9 mouse cellular contexts compared by ENCODE assay signal in the genomic region with DNA sequence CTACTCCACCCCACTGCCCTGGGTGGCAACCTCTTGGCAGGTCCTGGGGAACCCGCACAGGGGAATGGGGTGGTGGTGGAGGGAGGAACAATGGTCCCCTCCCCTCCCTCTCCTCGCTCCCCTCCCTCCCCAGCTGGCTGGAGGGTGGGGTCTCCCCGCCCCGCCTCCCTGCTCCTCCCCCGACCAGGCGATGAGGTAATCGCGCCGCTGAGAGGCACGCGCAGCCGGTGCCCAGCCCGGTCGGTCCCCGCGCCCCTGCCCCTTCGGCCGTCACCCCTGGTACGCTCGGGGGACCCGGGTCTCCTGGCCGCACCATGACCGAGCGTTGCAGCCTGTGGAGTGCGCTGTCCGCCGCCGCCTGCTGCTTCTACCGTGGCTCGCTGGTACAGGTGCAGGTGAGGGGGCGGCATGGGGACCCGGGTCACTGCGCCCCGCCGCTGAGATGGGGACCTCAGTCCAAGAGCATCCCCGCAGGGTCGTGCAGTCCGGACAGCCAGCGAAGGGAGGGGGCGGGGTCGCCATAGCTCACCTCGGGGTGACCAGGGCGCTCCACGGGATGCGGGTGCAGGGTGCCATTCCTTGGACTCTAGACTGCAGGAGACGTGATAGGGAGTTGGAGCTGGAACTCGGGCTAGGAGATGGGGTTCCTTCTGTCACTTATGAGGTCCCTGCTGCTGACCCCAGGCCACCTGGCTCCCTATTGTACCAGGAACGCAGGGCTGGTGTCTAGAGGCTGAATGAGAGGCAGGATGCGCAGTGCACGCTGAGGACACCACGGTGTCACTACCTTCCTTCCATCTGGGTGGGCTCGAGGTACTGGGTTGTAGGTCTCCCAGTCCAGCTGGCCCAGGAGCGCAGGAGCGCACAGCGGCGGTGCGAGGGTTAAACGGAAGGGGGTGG. TPM values are rescaled to one million over a fixed set of nuclear protein-coding genes. Genes with fewer than 3 reads are reported as not detected.
DNase-seq lines count a peak whose midpoint lies in the region; ATAC-seq and TF ChIP-seq lines count a peak whose summit lies in the region.
"Had no signal": no experiment of that assay in that cellular context is flagged by ENCODE, and none has a peak within 500 bp of the region (broad histone marks: within the 10 kb centered on the region; RNA-seq: fewer than 3 reads in every experiment).

No protein-coding gene starts in this region.

- DNase-seq in heart, adult 11 months = peak; percentile 97
- DNase-seq in heart, adult 8-10 months (ENCODE audit: low spot score) = no peak
- peak; percentile 83 for DNase-seq in cerebellum, adult 9-11 months
- DNase-seq in frontal cortex, postnatal 36 days (ENCODE audit: low spot score in 2 of 2) = peak; percentile 50 to 69
- peak; percentile 59 to 66 for DNase-seq in kidney, postnatal 4 days
- peak; percentile 53 for DNase-seq in lung, embryonic 14.5 days
- DNase-seq in right cerebral cortex, adult 18-20 months = peak; percentile 63

- no peak for TF ChIP-seq CTCF in lung, embryonic 14.5 days (IDR thresholded peaks at IDR 0.05; ENCODE audit: low read depth)

- H3K4me1 ChIP-seq in lung, embryonic 14.5 days (ENCODE audit: insufficient read depth) = no peaks in the 10 kb centered on the region

- peak overlapping the region; percentile 42 for H3K4me3 ChIP-seq in lung, embryonic 14.5 days (ENCODE audit: low read depth, low read length)

- peak overlapping the region; percentile 48 for H3K9ac ChIP-seq in lung, embryonic 14.5 days

- 6% methylated on average over 55 of the region's 58 CpGs for WGBS in lung, embryonic 14.5 days

- peaks cover 21% of the 10 kb centered on the region for H3K27me3 ChIP-seq in lung, embryonic 14.5 days (ENCODE audit: insufficient read depth, low read length)

- no peaks in the 10 kb centered on the region for H3K9me3 ChIP-seq in lung, embryonic 14.5 days (ENCODE audit: low read depth, low read length)

- peaks cover 33% of the 10 kb centered on the region for H3K36me3 ChIP-seq in lung, embryonic 14.5 days (ENCODE audit: insufficient read depth)

- H3K4me2 ChIP-seq in lung, embryonic 14.5 days = peak overlapping the region; percentile 76

- H3K27ac ChIP-seq in lung, embryonic 14.5 days (ENCODE audit: low read depth) = no peak overlapping the region

- peak; percentile 55 for ATAC-seq in lung, embryonic 14.5 days (ENCODE audit: insufficient read depth)
- no peak for ATAC-seq in megakaryocyte progenitor cell, adult 5-6 weeks (replicated peaks; ENCODE audit: poor library complexity)

RNA-seq across cellular contexts. Expression of a gene that starts 0.7 kb away (rescaled TPM):
- total RNA-seq in heart, adult 8-10 months (2022) = not detected
- polyA plus RNA-seq in lung, embryonic 14.5 days (2014; fragmentation: Nextera tagmentation; extraction: Ambion mirVana) = 0.20 TPM in 1 of 2 replicates, not detected in the other
- not detected in 2 replicates for total RNA-seq in megakaryocyte progenitor cell, adult 5-6 weeks (2015)
- not detected in 2 replicates for total RNA-seq in megakaryocyte progenitor cell, adult 5-6 weeks (2017)
- total RNA-seq: neutrophil, adult 5-6 weeks had no signal

RNA-seq across cellular contexts. Expression of a gene that starts 15.5 kb away (rescaled TPM):
- 10 to 100 TPM in 1 of 4 experiments, 1 to 10 TPM in 3; 7.8 to 10.1 (median 8.2) TPM for total RNA-seq in heart, adult 8-10 months (2022)
- 66.2 and 71.0 TPM in 2 replicates for polyA plus RNA-seq in lung, embryonic 14.5 days (2014; fragmentation: Nextera tagmentation; extraction: Ambion mirVana)
- 25.1 and 26.7 TPM in 2 replicates for total RNA-seq in megakaryocyte progenitor cell, adult 5-6 weeks (2015)
- 16.2 and 24.5 TPM in 2 replicates for total RNA-seq in megakaryocyte progenitor cell, adult 5-6 weeks (2017)

RNA-seq across cellular contexts. Expression of a gene that starts 20.7 kb away (rescaled TPM):
- total RNA-seq in heart, adult 8-10 months (2022) = 10 to 100 TPM; 16.4 to 28.8 (median 21.7) TPM
- 37.6 and 38.8 TPM in 2 replicates for polyA plus RNA-seq in lung, embryonic 14.5 days (2014; fragmentation: Nextera tagmentation; extraction: Ambion mirVana)
- 18.2 and 19.9 TPM in 2 replicates for total RNA-seq in megakaryocyte progenitor cell, adult 5-6 weeks (2015)
- total RNA-seq in megakaryocyte progenitor cell, adult 5-6 weeks (2017) = 10.3 and 10.7 TPM in 2 replicates

RNA-seq across cellular contexts. Expression of a gene that starts 28.6 kb away (rescaled TPM):
- total RNA-seq in heart, adult 8-10 months (2022) = 10 to 100 TPM; 23.3 to 27.1 (median 25.7) TPM
- polyA plus RNA-seq in lung, embryonic 14.5 days (2014; fragmentation: Nextera tagmentation; extraction: Ambion mirVana) = 81.7 and 84.3 TPM in 2 replicates
- 63.4 and 79.2 TPM in 2 replicates for total RNA-seq in megakaryocyte progenitor cell, adult 5-6 weeks (2015)
- 39.3 and 42.5 TPM in 2 replicates for total RNA-seq in megakaryocyte progenitor cell, adult 5-6 weeks (2017)

RNA-seq across cellular contexts. Expression of a gene that starts 33.9 kb away (rescaled TPM):
- total RNA-seq in heart, adult 8-10 months (2022) = under 1 TPM in 1 of 4 experiments, not detected in 3; 0.19 TPM
- 0.15 and 0.33 TPM in 2 replicates for polyA plus RNA-seq in lung, embryonic 14.5 days (2014; fragmentation: Nextera tagmentation; extraction: Ambion mirVana)
- 0.12 TPM in 1 of 2 replicates, not detected in the other for total RNA-seq in megakaryocyte progenitor cell, adult 5-6 weeks (2015)
- total RNA-seq in megakaryocyte progenitor cell, adult 5-6 weeks (2017) = 0.41 TPM in 1 of 2 replicates, not detected in the other
